Mouse (Mus musculus) spleen, adult 12 weeks (tissue): ENCODE data around the gene Stk16.

ENCODE experiments used
- DNase-seq: peaks from one replicate; pipeline ENCODE4 v3.0.0; 2022; ENCODE audit warnings: low spot score

The Stk16 gene

DNA sequence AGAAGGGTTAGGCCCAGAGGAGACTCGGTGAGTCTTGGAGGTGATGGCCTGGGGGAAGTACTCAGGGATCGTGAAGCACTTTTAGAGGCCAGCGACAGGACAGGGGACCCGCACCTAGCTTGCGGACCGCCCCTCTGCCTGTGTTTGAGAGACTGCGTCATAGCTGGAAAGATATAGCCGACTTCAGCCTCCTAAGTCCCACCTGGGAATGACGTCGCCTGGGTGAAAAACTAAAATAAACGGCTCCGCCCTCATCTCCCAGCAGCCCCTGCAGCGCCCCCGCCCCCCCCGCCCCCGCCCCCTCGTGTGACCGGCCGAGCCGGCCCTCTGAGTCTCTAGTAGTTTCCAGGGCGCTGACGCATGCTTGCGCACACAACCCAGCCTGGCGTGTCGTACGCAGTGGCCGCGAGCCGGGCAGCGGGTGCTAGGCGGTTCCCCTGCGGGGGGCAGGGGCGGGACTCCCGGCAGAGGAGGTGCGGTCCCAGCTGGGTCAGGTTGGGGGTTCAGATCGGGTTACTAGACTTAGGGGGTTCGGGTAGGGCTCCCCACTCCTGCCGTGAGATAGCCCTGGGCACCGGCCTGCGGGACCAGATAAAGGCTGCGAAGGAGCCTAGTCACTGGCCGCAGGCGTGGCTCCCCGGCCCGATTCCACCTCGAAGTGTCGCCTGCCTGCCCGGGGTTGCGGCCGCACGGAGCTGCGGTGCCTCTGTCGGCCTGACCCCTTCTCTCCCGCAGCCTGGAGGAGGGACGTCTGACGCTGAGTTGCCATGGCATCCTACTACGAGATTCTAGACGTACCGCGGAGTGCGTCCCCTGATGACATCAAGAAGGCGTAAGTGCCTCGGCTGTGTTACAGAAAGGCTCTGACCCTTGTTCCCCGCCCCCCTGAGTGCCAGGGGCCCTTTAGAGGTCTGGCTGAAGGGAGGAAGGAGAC is 25.7 kb downstream of the Stk16 start, which contains the start of gene Dnajb2:
TSS of gene Dnajb2 (plus strand) at position 290 of the 934 bp plus-strand sequence.
- DNase-seq: peak; percentile 89

DNA sequence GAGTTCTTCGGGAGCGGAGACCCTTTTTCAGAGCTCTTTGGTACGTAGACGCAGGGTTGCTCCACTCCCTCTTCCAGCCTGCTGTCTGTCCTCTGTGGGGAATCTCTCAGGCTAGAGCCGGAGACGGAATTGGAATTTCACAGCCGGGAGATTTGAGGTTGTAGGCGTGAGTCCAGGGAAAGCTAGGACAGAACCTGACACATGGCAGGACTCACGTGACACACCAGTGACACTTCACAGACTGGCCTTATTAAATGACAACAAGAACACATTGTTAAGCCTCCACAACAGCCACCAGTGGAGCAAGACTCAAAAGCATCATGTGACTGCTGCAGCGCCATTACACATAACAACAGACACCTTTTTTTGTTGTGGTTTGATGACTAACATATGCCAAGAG is 29.0 kb downstream of the Stk16 start:
- DNase-seq: no peak

DNA sequence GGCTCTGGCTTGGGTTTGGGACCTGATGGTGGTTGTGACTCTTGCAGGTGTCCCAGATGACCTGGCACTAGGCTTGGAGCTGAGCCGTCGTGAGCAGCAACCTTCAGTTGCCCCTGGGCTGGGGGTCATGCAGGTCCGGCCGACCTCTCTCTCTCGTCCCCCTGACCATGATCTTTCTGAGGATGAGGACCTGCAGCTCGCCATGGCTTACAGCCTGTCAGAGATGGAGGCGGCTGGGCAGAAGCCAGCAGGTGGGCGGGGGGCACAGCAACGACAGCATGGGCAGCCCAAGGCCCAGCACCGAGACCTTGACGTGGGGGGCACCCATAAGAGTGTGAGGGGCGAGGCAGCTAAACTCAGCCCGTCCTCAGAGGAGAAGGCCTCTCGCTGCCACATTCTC is 32.8 kb downstream of the Stk16 start:
- no peak for DNase-seq

DNA sequence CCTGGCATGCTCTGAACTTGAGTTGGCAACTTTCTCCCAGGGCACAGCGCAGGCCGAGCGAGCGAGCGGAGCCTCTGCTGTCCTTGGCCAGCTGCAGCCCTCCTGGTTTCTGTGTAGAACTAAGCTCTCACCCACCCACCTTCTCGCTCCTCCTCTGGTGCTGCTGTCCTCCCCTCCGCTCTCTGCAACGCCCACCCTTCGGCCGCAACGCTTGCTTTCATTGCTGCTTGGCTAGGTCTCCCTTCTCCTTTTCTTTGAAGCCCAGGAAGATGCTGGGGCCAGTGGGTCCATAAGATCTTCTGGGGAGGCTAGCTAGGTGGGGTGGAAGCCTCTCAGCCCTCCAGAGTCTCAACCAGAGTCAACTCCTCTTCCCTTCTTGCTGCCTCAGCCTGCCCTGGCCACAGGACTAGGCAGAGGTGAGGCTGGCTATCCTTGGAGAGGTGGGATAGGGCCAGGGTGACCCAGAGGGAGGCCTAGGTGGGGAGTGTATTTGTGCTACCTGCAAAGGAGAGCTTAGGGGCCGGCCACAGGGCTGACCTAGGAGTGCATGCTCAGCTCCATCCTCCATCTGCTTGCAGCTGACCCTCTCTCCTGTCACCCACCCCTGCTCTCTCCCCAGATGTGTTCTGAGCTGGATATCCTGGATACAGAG is 33.7 kb downstream of the Stk16 start:
- DNase-seq: no peak

DNA sequence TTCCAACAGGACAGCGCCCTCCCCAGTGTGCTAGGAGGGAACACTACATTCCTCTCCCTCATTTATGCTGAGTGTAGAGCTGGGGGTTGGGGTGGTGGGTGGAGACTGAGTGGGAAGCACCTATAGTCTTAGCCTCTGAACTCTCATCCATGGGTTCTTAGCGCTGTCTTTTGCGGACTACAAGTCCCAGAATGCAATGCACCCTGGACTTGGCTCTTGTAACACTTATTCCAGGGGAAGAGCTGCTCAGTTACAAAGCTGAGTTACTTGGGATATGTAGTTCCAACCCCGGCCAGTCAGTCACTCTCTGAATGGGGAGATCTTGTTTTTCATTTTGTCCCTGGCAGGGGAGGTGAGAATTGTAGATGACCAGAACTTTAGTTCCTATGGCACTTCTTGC is 34.2 kb downstream of the Stk16 start:
- no peak for DNase-seq

DNA sequence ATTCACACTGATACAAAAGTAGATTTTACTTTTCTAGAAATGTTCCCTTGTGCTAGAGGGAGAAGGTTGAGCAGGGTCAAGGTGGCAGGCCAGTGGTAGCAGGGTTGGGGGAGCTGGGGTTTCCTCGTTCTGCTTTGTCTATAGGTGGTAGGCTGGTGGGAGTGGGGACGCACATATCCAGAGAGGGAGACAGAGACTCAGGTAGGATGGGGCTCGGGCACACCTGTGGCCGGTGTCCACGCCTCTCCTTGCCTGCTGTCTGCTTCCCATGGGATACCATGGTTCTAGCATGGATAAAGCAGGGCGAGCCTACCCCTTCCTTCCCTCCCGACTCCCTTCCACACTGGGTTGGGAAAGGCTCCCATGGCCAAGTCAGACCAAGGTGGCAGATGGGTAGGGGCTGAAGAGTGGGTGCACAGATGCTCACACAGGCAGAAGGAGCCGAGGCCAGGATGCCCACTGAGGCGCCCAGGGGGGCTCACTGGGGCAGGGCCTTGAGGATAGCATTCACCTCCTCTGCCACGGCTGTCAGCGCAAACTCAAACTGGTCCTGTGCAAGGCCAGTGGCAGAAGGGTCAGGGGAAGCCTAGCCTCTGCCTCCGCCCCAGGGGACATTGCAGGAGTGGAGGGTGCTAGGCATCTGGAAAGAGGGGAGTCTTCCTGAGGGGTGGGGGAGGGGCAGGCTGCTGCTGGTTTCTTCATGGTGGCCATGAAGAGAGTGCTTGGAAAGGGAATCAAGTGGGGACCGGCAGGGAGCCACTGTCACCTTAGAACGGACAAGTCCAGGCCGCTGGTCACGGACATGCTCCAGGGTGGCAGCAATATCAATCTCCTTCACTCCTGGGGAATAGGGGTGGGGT is 36.7 kb downstream of the Stk16 start:
- DNase-seq: no peak

DNA sequence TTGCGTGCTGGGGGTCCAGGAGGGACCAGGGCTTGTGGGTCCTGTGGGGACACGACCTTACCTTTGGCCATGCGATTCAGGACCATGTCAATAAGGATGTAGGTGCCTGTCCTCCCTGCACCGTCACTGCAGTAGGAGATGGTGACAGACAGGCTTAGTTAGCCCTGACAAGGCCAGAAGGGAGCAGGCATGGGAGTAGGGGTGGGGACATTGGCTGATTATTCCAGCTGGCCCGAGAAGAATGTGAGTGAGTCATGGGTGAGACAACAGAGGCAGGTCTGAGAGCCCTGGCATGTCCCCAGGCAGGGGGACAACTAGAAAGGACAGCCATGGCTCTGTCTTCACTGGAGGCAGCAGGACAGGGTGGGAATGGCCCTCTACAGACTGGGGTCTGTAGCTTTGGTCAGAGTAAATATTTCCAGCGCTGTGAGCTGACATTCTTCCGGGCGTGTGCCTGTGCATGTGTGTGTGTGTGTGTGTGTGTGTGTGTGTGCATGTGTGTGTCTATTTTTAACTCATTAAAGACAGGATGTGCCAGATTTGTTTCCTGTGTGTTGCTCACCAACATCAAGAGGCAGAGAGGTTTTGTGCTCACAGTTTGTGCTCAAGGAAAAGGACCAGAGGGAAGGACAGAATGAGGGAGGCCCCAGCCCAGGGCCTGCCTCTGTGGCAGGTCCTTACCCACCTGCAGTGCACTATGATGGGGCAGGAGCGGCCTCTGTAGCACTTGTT is 37.6 kb downstream of the Stk16 start:
- no peak for DNase-seq

DNA sequence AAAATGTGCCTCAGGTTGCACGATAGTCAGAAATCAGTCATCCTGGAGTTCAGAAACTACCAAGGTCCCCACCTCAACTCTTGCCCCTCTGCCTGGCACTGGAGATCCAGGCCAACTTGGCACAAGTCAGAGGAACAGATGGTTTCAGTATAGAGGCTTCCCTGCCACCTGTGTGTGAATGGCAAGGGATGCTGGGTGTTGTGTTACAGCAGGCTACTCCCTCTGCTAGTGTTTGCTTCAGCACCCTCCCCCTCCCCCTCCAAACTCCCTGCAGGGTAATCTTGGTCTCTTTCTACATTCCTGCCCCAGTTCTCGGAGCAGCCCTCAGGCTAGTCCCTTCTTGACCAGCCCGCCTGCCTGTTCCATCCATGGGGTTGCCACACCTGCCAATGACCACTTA is 39.9 kb downstream of the Stk16 start:
- no peak for DNase-seq

DNA sequence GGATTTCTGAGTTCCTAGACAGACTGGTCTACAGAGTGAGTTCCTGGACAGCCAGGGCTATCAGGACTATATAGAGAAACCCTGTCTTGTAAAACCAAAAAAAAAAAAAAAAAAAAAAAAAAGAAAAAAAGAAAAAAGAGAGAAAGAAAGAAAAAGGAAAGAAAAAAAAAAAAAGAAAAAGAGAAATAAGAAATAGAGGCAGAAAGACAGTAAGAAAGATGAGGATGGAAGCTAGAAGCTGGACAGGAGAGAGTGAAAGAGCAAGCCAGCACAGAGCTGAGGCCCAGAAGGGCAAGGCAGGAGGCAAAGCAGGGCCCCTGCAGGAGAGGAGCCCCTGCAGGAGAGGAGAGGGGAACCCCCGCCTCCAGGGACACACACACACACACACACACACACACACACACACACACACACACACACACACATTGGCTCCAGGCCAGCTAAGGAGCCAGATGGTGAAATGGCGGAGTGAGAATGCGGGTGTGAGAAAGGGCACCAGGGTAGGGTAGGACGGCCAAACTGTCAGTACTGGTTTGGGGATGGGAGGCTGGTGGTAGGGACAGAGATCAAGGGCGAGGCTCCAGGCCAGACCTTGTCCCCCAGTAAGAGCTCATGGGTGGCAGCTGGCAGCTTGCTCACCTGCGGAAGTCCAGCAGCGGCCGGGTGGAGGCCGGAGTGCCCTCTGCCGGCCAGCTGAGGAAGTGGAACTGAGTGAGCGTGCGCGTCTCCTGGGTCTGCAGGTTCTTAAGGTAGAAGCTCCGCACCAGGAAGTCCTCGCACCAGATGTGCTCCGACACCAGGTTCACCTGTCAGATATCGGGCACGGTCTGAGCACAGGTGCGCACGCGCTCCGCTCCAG is 40.7 kb downstream of the Stk16 start:
- DNase-seq: peak; percentile 82

DNA sequence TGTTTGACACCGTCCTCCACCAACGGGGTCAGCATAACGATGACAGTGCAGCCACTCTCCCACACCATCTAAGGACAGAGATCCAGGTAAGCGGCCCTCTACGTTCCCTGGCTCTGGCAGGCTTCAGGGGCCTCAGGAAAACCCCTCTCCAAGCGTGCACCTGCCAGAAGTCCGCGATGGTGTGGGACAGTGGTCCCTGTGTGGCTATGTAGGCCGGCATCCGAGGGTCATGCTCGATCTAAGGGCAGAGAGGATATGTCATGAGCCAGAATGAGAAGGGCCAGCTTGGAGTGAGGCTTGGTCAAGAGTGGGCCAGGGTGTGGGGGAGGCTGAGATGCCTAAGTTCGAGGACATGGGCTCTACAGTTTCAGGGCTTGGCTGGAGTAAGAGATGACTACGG is 41.7 kb downstream of the Stk16 start:
- no peak for DNase-seq

DNA sequence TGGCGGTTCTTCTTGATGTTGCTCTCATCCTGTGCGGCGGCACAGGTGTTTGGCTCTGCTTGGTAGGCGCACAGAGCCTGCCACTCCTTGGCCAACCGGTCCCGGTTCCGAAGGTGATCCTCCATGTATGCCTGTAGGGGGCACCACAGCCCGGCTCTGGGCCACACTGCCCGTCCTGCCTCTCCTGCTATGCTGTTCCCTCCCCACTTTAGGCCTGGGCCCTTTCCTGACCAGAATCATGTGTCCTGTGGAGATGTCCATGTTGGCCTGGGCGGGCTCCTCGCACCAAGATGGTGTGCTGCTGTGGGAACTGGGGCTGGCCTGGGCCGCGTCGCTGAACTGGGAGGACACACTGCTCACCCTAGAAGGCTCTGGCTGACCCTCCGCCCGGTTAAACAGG is 42.4 kb downstream of the Stk16 start:
- DNase-seq: no peak

DNA sequence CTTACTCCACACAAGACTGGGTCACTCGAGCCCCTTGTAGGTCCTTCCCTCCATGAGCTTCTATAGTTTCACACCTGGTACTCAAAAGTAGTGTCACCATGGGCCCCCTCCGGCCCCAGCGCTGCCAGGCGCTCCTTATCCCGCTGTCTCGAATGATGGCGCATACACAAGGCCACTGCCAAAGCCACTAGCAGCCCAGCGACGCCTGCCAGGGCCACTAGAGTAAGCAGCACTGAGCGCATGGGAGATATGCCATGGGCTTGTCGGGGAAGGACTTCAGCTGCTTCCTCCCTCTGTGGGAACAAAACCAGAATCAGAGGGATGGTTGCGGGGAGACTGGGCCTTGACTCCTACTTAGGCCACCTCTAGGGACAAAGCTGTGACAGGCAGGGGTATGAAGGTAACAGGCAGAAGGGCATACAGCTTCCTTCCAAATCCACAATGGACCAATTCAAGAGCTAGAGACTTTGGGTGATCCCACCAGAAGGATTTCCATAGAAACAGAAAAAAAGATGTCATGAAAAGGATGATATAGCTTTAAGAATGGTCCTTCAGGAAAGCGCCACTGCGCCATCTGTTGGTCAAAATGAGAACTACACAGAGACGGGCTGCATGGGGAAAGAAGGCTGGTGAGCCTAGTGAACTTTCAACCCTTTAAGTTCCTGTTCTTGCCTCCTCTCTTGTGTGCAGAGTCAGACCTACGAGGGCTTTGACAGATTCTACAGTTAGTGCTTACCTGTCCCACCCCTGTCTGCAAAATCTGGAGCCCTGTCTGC is 43.4 kb downstream of the Stk16 start:
- peak; percentile 79 for DNase-seq

DNA sequence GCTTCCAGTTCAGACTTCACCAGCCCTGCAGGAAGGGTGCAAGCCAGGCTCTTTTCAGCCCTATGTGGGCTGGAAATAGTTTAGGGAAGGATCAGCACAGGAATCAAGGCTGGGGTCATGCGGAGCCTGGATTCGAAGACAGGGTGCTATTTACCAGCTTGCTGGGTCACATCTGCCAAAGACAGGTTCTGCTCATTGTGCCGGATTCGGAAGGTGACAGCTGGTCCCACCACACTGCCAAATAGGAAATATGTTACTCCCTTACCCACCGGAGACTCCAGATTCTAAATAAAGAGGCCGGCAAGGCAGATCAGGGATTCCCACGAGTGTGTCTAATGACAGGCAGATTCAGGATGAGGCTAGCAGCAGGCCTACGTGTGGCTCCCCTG is 44.0 kb downstream of the Stk16 start:
- DNase-seq: no peak

DNA sequence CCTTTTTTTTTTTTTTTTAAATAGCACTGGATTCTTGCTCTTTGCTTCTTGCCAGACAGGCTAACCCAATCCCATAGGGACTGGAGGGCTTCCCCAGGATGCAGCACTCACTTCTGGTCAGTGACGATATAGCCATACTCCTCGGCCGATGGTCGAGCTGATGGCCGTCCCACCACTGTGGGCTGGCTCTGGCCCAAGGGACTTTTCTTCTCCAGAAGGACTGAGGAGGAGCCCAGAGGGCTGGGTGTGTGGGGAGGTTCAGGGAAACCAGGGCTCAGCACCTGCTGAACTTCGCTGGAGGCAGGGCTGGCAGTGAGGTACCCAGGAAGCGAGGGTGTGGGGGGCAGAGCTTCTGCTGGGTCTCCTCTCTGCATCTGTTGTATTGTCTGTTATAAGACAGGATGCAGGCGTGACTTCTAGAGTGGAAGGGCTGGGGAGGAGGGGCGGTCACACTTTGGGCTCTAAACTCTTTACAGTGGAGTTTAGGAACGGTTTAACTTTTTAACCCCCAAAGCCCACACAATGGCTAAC is 44.9 kb downstream of the Stk16 start:
- no peak for DNase-seq

DNA sequence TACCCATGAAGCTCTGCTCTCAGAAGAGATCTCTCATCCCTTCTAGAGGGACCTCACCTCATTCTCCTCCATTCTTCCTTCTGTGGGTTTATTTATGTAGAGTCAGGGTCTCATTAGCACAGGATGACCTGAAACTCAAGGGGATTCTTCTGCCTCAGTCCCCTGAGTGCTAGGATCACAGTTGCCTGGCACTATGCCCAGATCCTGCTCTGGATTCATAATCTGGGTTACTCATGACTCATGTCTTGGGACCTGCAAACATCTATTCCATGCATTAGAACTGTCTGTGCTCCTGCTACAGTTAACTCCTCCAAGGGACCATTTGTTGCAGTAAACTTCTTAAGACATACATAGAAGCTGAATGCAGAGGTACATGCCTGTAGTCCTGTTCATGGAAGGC is 50.6 kb downstream of the Stk16 start:
- DNase-seq: no peak

DNA sequence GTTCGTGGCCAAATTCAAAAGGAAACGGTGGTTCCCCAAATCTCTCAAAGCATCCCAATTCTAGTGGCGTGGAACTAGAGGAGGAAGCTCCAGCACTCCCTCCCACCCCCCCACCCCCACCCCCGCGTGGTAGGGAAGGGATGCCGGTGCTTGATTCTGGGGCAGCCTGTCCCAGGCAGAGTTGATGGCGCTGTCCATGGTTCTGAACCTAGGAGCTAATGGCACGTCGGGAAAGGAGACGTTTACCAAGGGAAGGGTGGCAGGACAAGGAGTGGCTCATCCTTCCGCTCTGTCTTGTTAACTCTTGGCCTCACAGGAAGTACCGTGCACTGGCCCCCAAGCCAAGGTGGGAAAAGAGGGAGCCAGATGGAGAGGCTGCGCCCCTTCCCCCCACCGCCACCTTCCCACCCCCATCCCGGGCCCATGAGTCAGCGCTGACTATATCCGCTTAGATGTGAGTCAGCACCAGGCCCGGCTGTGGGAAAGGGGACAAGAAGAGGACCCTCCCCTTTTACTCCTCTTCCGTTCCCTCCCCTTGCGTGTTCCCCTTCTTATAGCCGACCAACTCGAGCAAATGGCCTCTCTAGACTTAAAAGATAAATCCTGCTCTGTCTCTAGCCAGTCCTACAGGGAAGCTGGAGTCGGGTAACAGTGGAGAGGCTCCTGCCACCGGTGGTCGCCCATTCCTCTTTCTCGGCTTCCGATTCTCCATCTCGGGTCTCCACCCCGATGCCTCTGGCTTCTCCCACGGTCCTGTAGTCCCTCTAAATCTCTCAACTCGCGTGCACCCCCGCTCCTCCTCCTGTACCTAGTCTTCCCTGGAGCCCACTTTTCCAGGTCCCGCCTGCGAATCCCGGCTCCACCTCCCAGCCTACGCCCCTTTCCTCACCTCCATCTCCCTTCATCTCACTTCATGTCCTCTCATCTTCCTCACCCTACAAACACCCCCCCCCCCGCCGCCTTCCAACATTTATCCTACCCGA is 52.6 kb downstream of the Stk16 start:
- no peak for DNase-seq

DNA sequence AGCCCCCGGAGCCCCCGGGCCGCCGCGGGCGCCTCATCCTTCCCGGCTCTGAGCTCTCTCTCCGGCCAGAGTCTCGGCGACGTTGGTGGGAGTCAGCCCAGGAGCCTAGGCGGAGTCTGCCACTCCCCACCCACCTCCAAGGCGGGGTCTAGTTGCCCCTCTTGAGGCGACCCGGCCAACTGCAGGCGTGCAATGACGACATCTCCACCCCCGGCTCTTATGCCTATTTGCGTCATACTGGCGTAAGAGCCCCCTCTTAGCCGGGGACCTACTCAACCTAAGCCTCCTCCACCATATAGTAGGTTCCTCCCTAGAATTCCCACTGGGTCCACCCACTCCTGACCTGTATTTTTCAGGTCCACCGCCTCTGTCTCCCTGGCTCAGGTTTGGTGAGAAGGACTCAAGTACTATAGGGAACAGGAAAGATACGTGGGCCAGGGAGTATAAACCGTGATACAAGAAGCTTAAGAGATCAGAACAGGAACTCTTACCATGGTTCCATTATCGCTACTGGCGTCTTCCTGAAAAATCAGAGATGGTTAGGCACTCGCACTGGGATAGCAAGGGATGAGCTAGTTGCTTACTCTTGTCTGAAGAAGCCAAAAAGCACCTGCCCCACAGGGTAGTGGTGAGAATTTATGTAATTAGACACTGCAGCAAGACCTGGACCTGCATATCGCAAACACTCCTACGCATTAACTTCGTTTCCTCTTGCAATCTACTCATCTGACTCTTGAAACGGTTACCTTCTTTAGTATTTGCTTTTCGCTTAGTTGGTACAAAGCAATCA is 53.6 kb downstream of the Stk16 start, which contains the start of gene Ptprn:
TSS of gene Ptprn (minus strand) at position 412 of the 790 bp plus-strand sequence.
- DNase-seq: no peak
